Mouse (Mus musculus) cerebral cortex, adult 2 months (tissue): ENCODE results near the gene Samhd1.

Source experiments
- WGBS: fragments of 180-500 bp; shearing (Covaris S2); methylation state at CpG from one replicate; pipeline ENCODE4 v1.1.7; 2018; 5-methylcytosine and 5-hydroxymethylcytosine counted together

Samhd1 gene

GRCm38 (mm10) chr2:157071556-157071955 lies 63.5 kb downstream of the Samhd1 start:
- WGBS = 48% methylated on average over 2 of the region's 2 CpGs

- 42% methylated on average over 9 of the region's 9 CpGs for WGBS
Observed at GRCm38 (mm10) chr2:157070365-157070764, 64.7 kb downstream of the Samhd1 start.

- WGBS = 32% methylated on average over 3 of the region's 3 CpGs
Observed at GRCm38 (mm10) chr2:157069755-157070315, 65.2 kb downstream of the Samhd1 start.

GRCm38 (mm10) chr2:157069355-157069735 lies 65.7 kb downstream of the Samhd1 start:
- WGBS = 45% methylated on average over 3 of the region's 3 CpGs

- 44% methylated on average over 14 of the region's 14 CpGs for WGBS
Observed at GRCm38 (mm10) chr2:157068701-157069354, 66.2 kb downstream of the Samhd1 start.

- 79% methylated on average over 7 of the region's 7 CpGs for WGBS
Observed at GRCm38 (mm10) chr2:157066731-157067430, 68.2 kb downstream of the Samhd1 start.

- WGBS = 53% methylated on average over 7 of the region's 7 CpGs
Observed at GRCm38 (mm10) chr2:157065879-157066226, 69.2 kb downstream of the Samhd1 start.

GRCm38 (mm10) chr2:157064978-157065878 lies 69.8 kb downstream of the Samhd1 start:
- whole genome bisulfite sequencing = 81% methylated on average over 14 of the region's 14 CpGs

GRCm38 (mm10) chr2:157064136-157064535 lies 70.9 kb downstream of the Samhd1 start:
- WGBS = 33% methylated on average over 7 of the region's 7 CpGs

- WGBS = 36% methylated on average over 4 of the region's 4 CpGs
Observed at GRCm38 (mm10) chr2:157063241-157063700, 71.8 kb downstream of the Samhd1 start.

- WGBS = 76% methylated on average over 11 of the region's 11 CpGs
Observed at GRCm38 (mm10) chr2:157060557-157061305, 74.3 kb downstream of the Samhd1 start.

GRCm38 (mm10) chr2:157060037-157060436 lies 75.0 kb downstream of the Samhd1 start:
- 93% methylated on average over 14 of the region's 14 CpGs for WGBS

- WGBS = 70% methylated on average over 8 of the region's 8 CpGs
Observed at GRCm38 (mm10) chr2:157059166-157059565, 75.9 kb downstream of the Samhd1 start.

GRCm38 (mm10) chr2:157058342-157058998 lies 76.6 kb downstream of the Samhd1 start:
- WGBS = 29% methylated on average over 18 of the region's 18 CpGs

- WGBS = 73% methylated on average over 4 of the region's 4 CpGs
Observed at GRCm38 (mm10) chr2:157057758-157058157, 77.3 kb downstream of the Samhd1 start.

- 77% methylated on average over 3 of the region's 3 CpGs for WGBS
Observed at GRCm38 (mm10) chr2:157057186-157057585, 77.9 kb downstream of the Samhd1 start.

GRCm38 (mm10) chr2:157055721-157056120 lies 79.3 kb downstream of the Samhd1 start:
- WGBS = 85% methylated on average over 6 of the region's 6 CpGs

- WGBS = 52% methylated on average over 5 of the region's 5 CpGs
Observed at GRCm38 (mm10) chr2:157054816-157055215, 80.2 kb downstream of the Samhd1 start.

- 64% methylated on average over 8 of the region's 8 CpGs for WGBS
Observed at GRCm38 (mm10) chr2:157054297-157054696, 80.8 kb downstream of the Samhd1 start.

GRCm38 (mm10) chr2:157053787-157054186 lies 81.3 kb downstream of the Samhd1 start:
- 78% methylated on average over 4 of the region's 4 CpGs for WGBS

- WGBS = 82% methylated on average over 5 of the region's 5 CpGs
Observed at GRCm38 (mm10) chr2:157053124-157053523, 81.9 kb downstream of the Samhd1 start.
